Mouse (Mus musculus) cerebellum, adult 9-10 months (tissue): ENCODE data around the gene R3hdml.

Source experiments
- DNase-seq: peaks from one replicate; pipeline ENCODE4 v3.0.0; 2022

R3hdml gene

GRCm38 (mm10) chr2:163492018-163492417 lies at the start of gene R3hdml:
TSS of gene R3hdml (plus strand) at chr2:163492318.
- DNase-seq, result no peak

- DNase-seq, result peak; percentile 90
Observed at GRCm38 (mm10) chr2:163443543-163443942, 48.6 kb upstream of the R3hdml start.

GRCm38 (mm10) chr2:163444017-163444416 lies 48.1 kb upstream of the R3hdml start:
- no peak for DNase-seq

- DNase-seq, result no peak
Observed at GRCm38 (mm10) chr2:163447375-163447774, 44.7 kb upstream of the R3hdml start.

GRCm38 (mm10) chr2:163449276-163449675 lies 42.8 kb upstream of the R3hdml start:
- DNase-seq, result no peak

- peak; percentile 59 for DNase-seq
Observed at GRCm38 (mm10) chr2:163450668-163451295, 41.3 kb upstream of the R3hdml start.

GRCm38 (mm10) chr2:163452738-163453137 lies 39.4 kb upstream of the R3hdml start:
- no peak for DNase-seq

- no peak for DNase-seq
Observed at GRCm38 (mm10) chr2:163453378-163453777, 38.7 kb upstream of the R3hdml start.

GRCm38 (mm10) chr2:163458539-163459265 lies 33.4 kb upstream of the R3hdml start:
- DNase-seq, result no peak

- no peak for DNase-seq
Observed at GRCm38 (mm10) chr2:163459380-163459779, 32.7 kb upstream of the R3hdml start.

GRCm38 (mm10) chr2:163460622-163461021 lies 31.5 kb upstream of the R3hdml start:
- DNase-seq, result peak; percentile 4

GRCm38 (mm10) chr2:163461307-163461706 lies 30.8 kb upstream of the R3hdml start:
- peak; percentile 7 for DNase-seq

GRCm38 (mm10) chr2:163462386-163462785 lies 29.7 kb upstream of the R3hdml start:
- peak; percentile 2 for DNase-seq

- peak; percentile 9 for DNase-seq
Observed at GRCm38 (mm10) chr2:163462801-163463200, 29.3 kb upstream of the R3hdml start.

GRCm38 (mm10) chr2:163463251-163463769 lies 28.8 kb upstream of the R3hdml start:
- peak; percentile 10 for DNase-seq

- peak; percentile 43 for DNase-seq
Observed at GRCm38 (mm10) chr2:163463998-163464397, 28.1 kb upstream of the R3hdml start.

GRCm38 (mm10) chr2:163464562-163464961 lies 27.6 kb upstream of the R3hdml start:
- DNase-seq, result peak; percentile 14

GRCm38 (mm10) chr2:163466771-163467170 lies 25.3 kb upstream of the R3hdml start:
- peak; percentile 4 for DNase-seq

GRCm38 (mm10) chr2:163467585-163467984 lies 24.5 kb upstream of the R3hdml start:
- DNase-seq, result peak; percentile 9

- DNase-seq, result no peak
Observed at GRCm38 (mm10) chr2:163468866-163469265, 23.3 kb upstream of the R3hdml start.

- DNase-seq, result peak; percentile 17
Observed at GRCm38 (mm10) chr2:163469711-163470110, 22.4 kb upstream of the R3hdml start.

- peak; percentile 36 for DNase-seq
Observed at GRCm38 (mm10) chr2:163471136-163471535, 21.0 kb upstream of the R3hdml start.

GRCm38 (mm10) chr2:163471710-163472465 lies 20.2 kb upstream of the R3hdml start:
- DNase-seq, result no peak
